Mouse (Mus musculus): ENCODE results near the gene Rhox8. TPM values are rescaled to one million over a fixed set of nuclear protein-coding genes. Genes with fewer than 3 reads are reported as not detected.
"Not testable (repeated sequence)": the region's sequence is repeated elsewhere in the genome, so short reads cannot be mapped to it uniquely, and the experiment has no call there.

Rhox8 gene
- polyA plus RNA-seq (2016; fragmentation: Nextera tagmentation; extraction: Ambion mirVana) = not detected in 2 replicates

DNA sequence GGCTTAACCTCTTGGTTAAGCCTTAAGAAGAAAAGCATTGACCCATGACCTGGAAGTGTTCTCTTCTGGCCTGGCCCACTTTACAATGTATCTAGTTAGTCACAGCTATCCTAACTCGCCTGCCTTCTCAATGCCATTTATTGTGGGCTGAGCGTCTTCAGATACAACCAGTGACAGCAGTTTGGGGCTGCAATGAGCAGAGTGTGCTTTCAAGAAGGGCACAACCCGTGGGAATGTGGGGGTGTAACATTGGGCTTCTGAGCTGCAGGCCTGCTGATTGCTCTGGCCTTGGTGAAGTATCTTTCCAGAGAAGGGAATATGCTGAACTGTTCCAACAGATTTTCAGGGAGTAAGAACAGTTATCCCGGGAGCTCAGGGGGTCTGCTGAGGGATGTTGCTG lies at the start of gene Rhox8:
Gene Rhox8 (minus strand): TSS at position 101 of the 400 bp plus-strand sequence.
- Histone ChIP-seq H3K4me1 (no peaks in the 10 kb centered on the region), H3K9me3 (no peaks in the 10 kb centered on the region)
- 89% methylated on average over 4 of the region's 4 CpGs for WGBS

GRCm38 (mm10) chrX:37916311-37916710 lies 37.6 kb upstream of the Rhox8 start:
- 75% methylated on average over 4 of the region's 4 CpGs for WGBS
- H3K27ac ChIP-seq = no peak overlapping the region
- H3K4me1 ChIP-seq = no peaks in the 10 kb centered on the region
- H3K4me3 ChIP-seq = no peak overlapping the region
- H3K27me3 ChIP-seq (ENCODE audit: poor library complexity, severe bottlenecking) = no peaks in the 10 kb centered on the region
- H3K9me3 ChIP-seq = no peaks in the 10 kb centered on the region
- no peak for DNase-seq (ENCODE audit: extremely low spot score, low spot score)
- no peaks in the 10 kb centered on the region for H3K36me3 ChIP-seq (replicated peaks)

More for the DNA sequence above, at the start of gene Rhox8:
- DNase-seq (ENCODE audit: extremely low spot score, low spot score) = no peak
- Histone ChIP-seq H3K27ac (no peak within 1 kb of the TSS), H3K4me3 (no peak within 1 kb of the TSS), H3K36me3 (replicated peaks) (no peaks in the 10 kb centered on the region), H3K27me3 (ENCODE audit: poor library complexity, severe bottlenecking) (no peaks in the 10 kb centered on the region)

DNA sequence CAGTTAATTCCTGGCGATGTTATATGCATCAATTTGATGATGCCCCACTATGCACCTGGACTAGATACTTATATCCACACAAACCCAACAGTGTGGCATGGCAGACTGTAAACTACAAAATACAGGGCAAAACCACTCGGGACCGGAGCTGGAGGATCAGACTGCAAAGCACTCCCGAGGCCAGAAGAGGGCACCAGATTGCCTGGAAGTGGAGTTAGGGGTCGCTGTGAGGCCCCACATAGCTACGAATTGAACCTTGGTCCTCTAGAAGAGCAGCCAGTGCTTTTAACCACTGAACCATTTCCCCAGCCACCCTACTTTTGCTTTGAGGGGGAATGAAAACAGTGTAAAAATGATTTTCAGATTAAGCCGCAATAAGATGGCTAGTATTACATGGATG lies 29.8 kb upstream of the Rhox8 start:
- no peaks in the 10 kb centered on the region for H3K27me3 ChIP-seq (ENCODE audit: poor library complexity, severe bottlenecking)
- 56% methylated on average over 7 of the region's 7 CpGs for WGBS
- H3K27ac ChIP-seq = no peak overlapping the region
- no peaks in the 10 kb centered on the region for H3K4me1 ChIP-seq
- H3K4me3 ChIP-seq = no peak overlapping the region
- H3K36me3 ChIP-seq (replicated peaks) = no peaks in the 10 kb centered on the region
- no peak for DNase-seq (ENCODE audit: extremely low spot score, low spot score)
- no peaks in the 10 kb centered on the region for H3K9me3 ChIP-seq

DNA sequence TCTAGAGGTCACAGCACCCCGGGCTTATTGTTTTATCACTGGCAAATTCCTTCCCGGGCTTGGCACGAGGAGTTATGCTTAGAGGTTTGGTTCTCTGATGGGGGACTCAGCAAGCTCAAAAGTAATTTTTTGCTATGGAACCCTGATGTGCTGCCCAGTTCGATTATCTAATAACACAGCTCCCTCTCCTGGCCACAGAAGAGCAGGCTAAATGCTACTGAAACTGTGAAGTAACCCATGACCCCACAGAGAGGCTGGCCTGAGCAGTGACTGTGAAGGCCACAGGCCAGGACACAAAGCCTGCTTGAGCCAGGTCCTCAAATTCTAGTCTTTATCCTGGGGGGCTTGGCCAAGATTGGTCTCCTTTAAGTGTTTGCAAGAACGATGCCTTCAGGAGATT lies 25.0 kb upstream of the Rhox8 start:
- no peaks in the 10 kb centered on the region for H3K4me1 ChIP-seq
- H3K9me3 ChIP-seq = no peaks in the 10 kb centered on the region
- WGBS = 81% methylated on average over 5 of the region's 5 CpGs
- DNase-seq (ENCODE audit: extremely low spot score, low spot score) = no peak
- no peak overlapping the region for H3K27ac ChIP-seq
- H3K27me3 ChIP-seq (ENCODE audit: poor library complexity, severe bottlenecking) = no peaks in the 10 kb centered on the region
- H3K36me3 ChIP-seq (replicated peaks) = no peaks in the 10 kb centered on the region
- no peak overlapping the region for H3K4me3 ChIP-seq

GRCm38 (mm10) chrX:37901670-37902069 lies 22.9 kb upstream of the Rhox8 start, which contains the start of gene Rhox9:
Gene Rhox9, minus strand, starts transcription at chrX:37901770.
- not testable (repeated sequence) for H3K9me3 ChIP-seq; H3K36me3 ChIP-seq (replicated peaks); H3K4me1 ChIP-seq; H3K27ac ChIP-seq; DNase-seq (ENCODE audit: extremely low spot score, low spot score); H3K27me3 ChIP-seq (ENCODE audit: poor library complexity, severe bottlenecking); H3K4me3 ChIP-seq
- 92% methylated on average over 10 of the region's 18 CpGs for WGBS

DNA sequence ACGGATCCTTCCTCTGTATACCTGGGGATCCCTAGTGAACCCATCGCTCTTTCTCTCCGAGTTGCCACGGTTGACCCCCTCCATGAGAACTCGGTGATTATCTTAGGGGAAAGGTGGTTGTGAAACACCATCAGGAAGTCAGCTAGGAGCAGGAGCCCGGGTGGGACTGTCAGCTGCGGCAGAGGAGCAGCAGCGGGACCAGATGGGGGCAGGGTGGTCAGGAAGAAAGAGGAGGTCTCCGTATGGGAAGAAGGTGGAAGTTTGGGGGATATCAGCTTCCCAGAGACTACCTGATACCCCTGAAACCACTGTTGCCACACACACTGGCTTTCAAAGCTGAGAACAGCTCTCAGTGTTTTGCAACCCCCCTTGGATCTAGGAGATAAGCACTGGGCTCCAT lies 18.4 kb upstream of the Rhox8 start, which contains the start of gene Rhox7b:
Gene Rhox7b (minus strand): TSS at position 101 of the 400 bp plus-strand sequence.
- H3K9me3 ChIP-seq; H3K27me3 ChIP-seq (ENCODE audit: poor library complexity, severe bottlenecking); DNase-seq (ENCODE audit: extremely low spot score, low spot score); H3K4me3 ChIP-seq; H3K36me3 ChIP-seq (replicated peaks); H3K4me1 ChIP-seq; H3K27ac ChIP-seq: not testable (repeated sequence)
- 79% methylated on average over 9 of the region's 9 CpGs for WGBS

GRCm38 (mm10) chrX:37871641-37872040 lies 7.1 kb downstream of the Rhox8 start:
- no peaks in the 10 kb centered on the region for H3K36me3 ChIP-seq (replicated peaks)
- H3K4me3 ChIP-seq = no peak overlapping the region
- DNase-seq (ENCODE audit: extremely low spot score, low spot score) = no peak
- WGBS = 92% methylated on average over 2 of the region's 2 CpGs
- no peak overlapping the region for H3K27ac ChIP-seq
- no peaks in the 10 kb centered on the region for H3K9me3 ChIP-seq
- no peaks in the 10 kb centered on the region for H3K27me3 ChIP-seq (ENCODE audit: poor library complexity, severe bottlenecking)
- H3K4me1 ChIP-seq = no peaks in the 10 kb centered on the region

DNA sequence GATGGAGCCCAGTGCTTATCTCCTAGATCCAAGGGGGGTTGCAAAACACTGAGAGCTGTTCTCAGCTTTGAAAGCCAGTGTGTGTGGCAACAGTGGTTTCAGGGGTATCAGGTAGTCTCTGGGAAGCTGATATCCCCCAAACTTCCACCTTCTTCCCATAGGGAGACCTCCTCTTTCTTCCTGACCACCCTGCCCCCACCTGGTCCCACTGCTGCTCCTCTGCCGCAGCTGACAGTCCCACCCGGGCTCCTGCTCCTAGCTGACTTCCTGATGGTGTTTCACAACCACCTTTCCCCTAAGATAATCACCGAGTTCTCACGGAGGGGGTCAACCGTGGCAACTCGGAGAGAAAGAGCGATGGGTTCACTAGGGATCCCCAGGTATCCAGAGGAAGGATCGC lies 47.4 kb downstream of the Rhox8 start, which contains the start of gene Rhox7a:
Gene Rhox7a (plus strand): TSS at position 301 of the 400 bp plus-strand sequence.
- H3K4me1 ChIP-seq; H3K9me3 ChIP-seq; H3K27ac ChIP-seq; H3K27me3 ChIP-seq (ENCODE audit: poor library complexity, severe bottlenecking); H3K4me3 ChIP-seq; H3K36me3 ChIP-seq (replicated peaks); DNase-seq (ENCODE audit: extremely low spot score, low spot score): not testable (repeated sequence)
- WGBS = 82% methylated on average over 8 of the region's 8 CpGs

DNA sequence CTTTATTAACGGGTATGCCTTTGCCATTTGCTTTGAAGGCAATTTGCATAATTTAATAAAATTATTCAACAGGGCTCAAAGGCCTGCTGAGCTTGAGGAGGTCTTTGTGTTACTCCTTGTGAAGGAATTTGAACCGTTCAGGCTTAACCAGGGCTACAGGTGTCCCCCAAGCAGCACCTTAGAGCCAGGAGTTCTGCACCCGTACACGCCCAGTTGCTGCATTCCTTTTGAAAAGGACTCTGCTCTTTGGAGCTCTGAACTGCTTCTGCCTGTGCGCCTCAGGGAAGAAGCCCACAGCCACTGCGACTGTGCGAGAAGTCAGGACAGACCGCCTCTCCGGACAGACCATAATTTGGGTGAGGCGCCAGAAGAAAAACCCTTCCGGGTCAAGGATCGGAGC lies 52.1 kb downstream of the Rhox8 start, which contains the start of gene Rhox6:
Gene Rhox6 (plus strand): TSS at position 301 of the 400 bp plus-strand sequence.
- H3K9me3 ChIP-seq; H3K27ac ChIP-seq; H3K4me1 ChIP-seq; H3K4me3 ChIP-seq; DNase-seq (ENCODE audit: extremely low spot score, low spot score); H3K27me3 ChIP-seq (ENCODE audit: poor library complexity, severe bottlenecking); H3K36me3 ChIP-seq (replicated peaks): not testable (repeated sequence)
- 91% methylated on average over 4 of the region's 12 CpGs for whole genome bisulfite sequencing

Other genes with a start within 250 kb of the Rhox8 start
- gene Rhox2g, start 235.5 kb downstream of the Rhox8 start, polyA plus RNA-seq (2016; fragmentation: Nextera tagmentation; extraction: Ambion mirVana) = not detected in 2 replicates
- not detected in 2 replicates for gene Rhox4g, start 227.6 kb downstream of the Rhox8 start, polyA plus RNA-seq (2016; fragmentation: Nextera tagmentation; extraction: Ambion mirVana)
- not detected in 2 replicates for gene Rhox3h, start 210.2 kb downstream of the Rhox8 start, polyA plus RNA-seq (2016; fragmentation: Nextera tagmentation; extraction: Ambion mirVana)
- not detected in 2 replicates for gene Rhox2h, start 205.7 kb downstream of the Rhox8 start, polyA plus RNA-seq (2016; fragmentation: Nextera tagmentation; extraction: Ambion mirVana)
- gene Rhox5, start 74.1 kb downstream of the Rhox8 start, polyA plus RNA-seq (2016; fragmentation: Nextera tagmentation; extraction: Ambion mirVana) = 1.4 and 1.7 TPM in 2 replicates
- not detected in 2 replicates for gene Rhox6, start 52.0 kb downstream of the Rhox8 start, polyA plus RNA-seq (2016; fragmentation: Nextera tagmentation; extraction: Ambion mirVana)
- not detected in 2 replicates for gene Rhox7a, start 47.3 kb downstream of the Rhox8 start, polyA plus RNA-seq (2016; fragmentation: Nextera tagmentation; extraction: Ambion mirVana)
- gene Rhox7b, start 18.3 kb upstream of the Rhox8 start, polyA plus RNA-seq (2016; fragmentation: Nextera tagmentation; extraction: Ambion mirVana) = not detected in 2 replicates
- not detected in 2 replicates for gene Rhox9, start 22.8 kb upstream of the Rhox8 start, polyA plus RNA-seq (2016; fragmentation: Nextera tagmentation; extraction: Ambion mirVana)
- not detected in 2 replicates for gene Btg1-ps1, start 139.9 kb upstream of the Rhox8 start, polyA plus RNA-seq (2016; fragmentation: Nextera tagmentation; extraction: Ambion mirVana)
- not detected in 2 replicates for gene Btg1-ps2, start 164.2 kb upstream of the Rhox8 start, polyA plus RNA-seq (2016; fragmentation: Nextera tagmentation; extraction: Ambion mirVana)
- not detected in 2 replicates for gene Rhox10, start 187.5 kb upstream of the Rhox8 start, polyA plus RNA-seq (2016; fragmentation: Nextera tagmentation; extraction: Ambion mirVana)
- not detected in 2 replicates for gene Rhox11, start 206.2 kb upstream of the Rhox8 start, polyA plus RNA-seq (2016; fragmentation: Nextera tagmentation; extraction: Ambion mirVana)
- gene Rhox12, start 232.0 kb upstream of the Rhox8 start, polyA plus RNA-seq (2016; fragmentation: Nextera tagmentation; extraction: Ambion mirVana) = not detected in 2 replicates
- gene Rhox13, start 242.3 kb upstream of the Rhox8 start, polyA plus RNA-seq (2016; fragmentation: Nextera tagmentation; extraction: Ambion mirVana) = not detected in 2 replicates

Data from forebrain, embryonic 10.5 days (tissue).